Mouse (Mus musculus): ENCODE measurements at regions not wholly inside any gene's neighbourhood (a gene's known extent, or its start where the extent isn't known, plus 50 kb on each side); places are given as distances from the start of the nearest gene placed in this dataset.

DNA sequence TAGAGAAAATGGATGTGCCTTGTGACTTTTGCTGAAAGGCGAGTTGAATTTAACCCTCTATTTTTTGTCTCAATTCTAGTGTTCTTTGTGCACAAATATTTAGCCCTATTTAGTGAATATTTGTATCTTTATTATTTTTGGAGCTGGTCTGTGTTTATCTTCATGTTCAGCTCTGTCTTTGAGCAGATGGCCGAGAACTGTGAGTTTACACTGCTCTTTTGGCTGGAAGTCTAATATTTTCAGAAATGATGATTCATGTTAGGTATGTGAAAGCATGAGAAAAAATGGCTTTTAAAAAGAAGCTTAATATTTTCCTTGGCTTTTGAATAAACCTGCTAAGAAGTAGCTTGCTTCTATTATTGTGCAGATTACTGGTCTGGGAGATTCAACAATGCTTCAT, 505.4 kb downstream of the Sema5a start:
- in situ Hi-C loops (cut with MboI; ENCODE audit: low sequenced_read_pairs in 2 of 2, unreplicated experiment in 2 of 2): no loop called here
- Histone ChIP-seq H3K4me3 (ENCODE audit: insufficient read depth in 1 of 2, low read depth in 1 of 2, low read length in 2 of 2, poor library complexity in 1 of 2, severe bottlenecking in 1 of 2) (no peak overlapping the region), H3K4me1 (ENCODE audit: control insufficient read depth in 2 of 2, insufficient read depth in 2 of 2, low read length in 2 of 2, poor library complexity in 1 of 2) (no peaks in the 10 kb centered on the region), H3K9me3 (ENCODE audit: control insufficient read depth, insufficient read depth, low read depth, low read length) (no peaks in the 10 kb centered on the region), H3K27ac (ENCODE audit: insufficient read depth, low read depth, low read length, poor library complexity, severe bottlenecking) (no peak overlapping the region), H3K36me3 (ENCODE audit: control insufficient read depth, insufficient read depth, low read length, poor library complexity, severe bottlenecking) (no peaks in the 10 kb centered on the region), H3K9ac (ENCODE audit: insufficient read depth, low read depth, low read length, poor library complexity, severe bottlenecking) (no peak overlapping the region)
- TF ChIP-seq HCFC1 (IDR thresholded peaks at IDR 0.05; ENCODE audit: borderline replicate concordance, insufficient read depth, low read length) (no peak), CHD2 (IDR thresholded peaks at IDR 0.05; ENCODE audit: low read depth, low read length) (no peak), ZNF384 (IDR thresholded peaks at IDR 0.05; ENCODE audit: low read depth, low read length) (no peak), MAFK (IDR thresholded peaks at IDR 0.05; ENCODE audit: insufficient read depth, low read depth, low read length) (no peak), ZC3H11A (IDR thresholded peaks at IDR 0.05; ENCODE audit: borderline replicate concordance, low read depth, low read length) (no peak)
- no peak for DNase-seq (ENCODE audit: low read depth, low spot score)

GRCm38 (mm10) chr15:32751991-32752390, 507.4 kb downstream of the Sema5a start:
- Histone ChIP-seq H3K9me3 (ENCODE audit: control insufficient read depth, insufficient read depth, low read depth, low read length) (no peaks in the 10 kb centered on the region), H3K27ac (ENCODE audit: insufficient read depth, low read depth, low read length, poor library complexity, severe bottlenecking) (no peak overlapping the region), H3K9ac (ENCODE audit: insufficient read depth, low read depth, low read length, poor library complexity, severe bottlenecking) (no peak overlapping the region), H3K4me1 (ENCODE audit: control insufficient read depth in 2 of 2, insufficient read depth in 2 of 2, low read length in 2 of 2, poor library complexity in 1 of 2) (no peaks in the 10 kb centered on the region), H3K36me3 (ENCODE audit: control insufficient read depth, insufficient read depth, low read length, poor library complexity, severe bottlenecking) (no peaks in the 10 kb centered on the region), H3K4me3 (ENCODE audit: insufficient read depth in 1 of 2, low read depth in 1 of 2, low read length in 2 of 2, poor library complexity in 1 of 2, severe bottlenecking in 1 of 2) (no peak overlapping the region)
- TF ChIP-seq CHD2 (IDR thresholded peaks at IDR 0.05; ENCODE audit: low read depth, low read length): no peak
- no peak for TF ChIP-seq ZNF384 (IDR thresholded peaks at IDR 0.05; ENCODE audit: low read depth, low read length)
- TF ChIP-seq HCFC1 (IDR thresholded peaks at IDR 0.05; ENCODE audit: borderline replicate concordance, insufficient read depth, low read length): no peak
- no peak for TF ChIP-seq MAFK (IDR thresholded peaks at IDR 0.05; ENCODE audit: insufficient read depth, low read depth, low read length)
- no peak for TF ChIP-seq ZC3H11A (IDR thresholded peaks at IDR 0.05; ENCODE audit: borderline replicate concordance, low read depth, low read length)
- in situ Hi-C loops (cut with MboI; ENCODE audit: low sequenced_read_pairs in 2 of 2, unreplicated experiment in 2 of 2): no loop called here
- no peak for DNase-seq (ENCODE audit: low read depth, low spot score)

DNA sequence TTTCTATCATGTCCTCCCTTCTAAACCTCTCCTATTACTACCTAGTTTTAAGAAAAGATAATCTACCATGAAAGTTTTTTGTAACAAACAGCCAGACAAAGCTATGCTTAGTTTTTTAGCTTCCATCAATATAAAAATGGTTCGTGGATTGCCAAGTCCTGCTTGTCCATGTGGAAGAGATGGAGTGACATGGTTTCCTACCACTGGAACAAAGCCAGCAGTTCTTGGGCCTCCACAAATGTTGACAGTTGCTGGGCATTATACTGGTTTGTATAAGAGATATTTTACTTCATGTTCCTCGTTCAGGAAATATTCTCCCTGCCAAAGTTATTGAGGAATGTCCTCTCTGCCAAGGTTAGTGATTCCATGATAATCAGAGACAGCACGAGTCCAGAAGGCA, 515.5 kb downstream of the Sema5a start:
- Histone ChIP-seq H3K4me3 (ENCODE audit: insufficient read depth in 1 of 2, low read depth in 1 of 2, low read length in 2 of 2, poor library complexity in 1 of 2, severe bottlenecking in 1 of 2) (no peak overlapping the region), H3K4me1 (ENCODE audit: control insufficient read depth in 2 of 2, insufficient read depth in 2 of 2, low read length in 2 of 2, poor library complexity in 1 of 2) (no peaks in the 10 kb centered on the region), H3K27ac (ENCODE audit: insufficient read depth, low read depth, low read length, poor library complexity, severe bottlenecking) (no peak overlapping the region), H3K9ac (ENCODE audit: insufficient read depth, low read depth, low read length, poor library complexity, severe bottlenecking) (no peak overlapping the region), H3K36me3 (ENCODE audit: control insufficient read depth, insufficient read depth, low read length, poor library complexity, severe bottlenecking) (no peaks in the 10 kb centered on the region), H3K9me3 (ENCODE audit: control insufficient read depth, insufficient read depth, low read depth, low read length) (no peaks in the 10 kb centered on the region)
- no peak for TF ChIP-seq ZC3H11A (IDR thresholded peaks at IDR 0.05; ENCODE audit: borderline replicate concordance, low read depth, low read length)
- no peak for TF ChIP-seq ZNF384 (IDR thresholded peaks at IDR 0.05; ENCODE audit: low read depth, low read length)
- TF ChIP-seq HCFC1 (IDR thresholded peaks at IDR 0.05; ENCODE audit: borderline replicate concordance, insufficient read depth, low read length): no peak
- TF ChIP-seq CHD2 (IDR thresholded peaks at IDR 0.05; ENCODE audit: low read depth, low read length): no peak
- no peak for TF ChIP-seq MAFK (IDR thresholded peaks at IDR 0.05; ENCODE audit: insufficient read depth, low read depth, low read length)
- in situ Hi-C loops (cut with MboI; ENCODE audit: low sequenced_read_pairs in 2 of 2, unreplicated experiment in 2 of 2): no loop called here
- no peak for DNase-seq (ENCODE audit: low read depth, low spot score)

DNA sequence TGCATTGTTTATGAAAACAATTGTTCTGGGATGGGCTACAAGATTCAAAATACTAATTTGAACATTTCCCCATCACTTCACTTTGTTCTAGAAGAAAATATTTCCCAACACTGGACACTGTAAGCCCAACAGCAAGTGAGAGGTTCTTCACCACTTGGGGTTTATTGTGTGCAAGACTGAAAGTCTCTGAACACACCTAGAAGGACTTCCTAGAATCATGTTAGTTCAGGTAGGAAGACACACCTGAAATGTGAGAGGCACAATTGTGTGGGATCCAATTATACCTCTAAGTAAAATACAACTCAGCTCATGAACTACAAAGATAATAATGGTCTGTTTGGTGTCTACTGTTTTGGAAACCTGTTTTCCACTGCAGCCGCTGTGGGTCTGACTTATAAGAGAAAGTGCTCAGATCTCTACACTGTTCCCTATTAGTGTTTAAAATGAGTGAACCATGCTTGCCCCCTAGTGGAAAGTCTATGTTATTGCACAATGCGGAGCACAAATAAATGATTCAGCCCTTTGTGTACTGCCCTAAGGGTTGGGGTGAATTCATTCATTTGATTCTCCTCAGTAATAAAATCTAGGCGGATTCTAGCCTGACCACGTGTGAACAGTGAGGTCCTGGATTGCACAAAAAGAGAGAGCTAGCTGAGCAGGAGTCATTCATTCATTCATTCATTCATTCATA, 521.5 kb downstream of the Sema5a start:
- Histone ChIP-seq H3K36me3 (ENCODE audit: control insufficient read depth, insufficient read depth, low read length, poor library complexity, severe bottlenecking) (no peaks in the 10 kb centered on the region), H3K9me3 (ENCODE audit: control insufficient read depth, insufficient read depth, low read depth, low read length) (no peaks in the 10 kb centered on the region), H3K27ac (ENCODE audit: insufficient read depth, low read depth, low read length, poor library complexity, severe bottlenecking) (no peak overlapping the region), H3K4me1 (ENCODE audit: control insufficient read depth in 2 of 2, insufficient read depth in 2 of 2, low read length in 2 of 2, poor library complexity in 1 of 2) (no peaks in the 10 kb centered on the region), H3K9ac (ENCODE audit: insufficient read depth, low read depth, low read length, poor library complexity, severe bottlenecking) (no peak overlapping the region), H3K4me3 (ENCODE audit: insufficient read depth in 1 of 2, low read depth in 1 of 2, low read length in 2 of 2, poor library complexity in 1 of 2, severe bottlenecking in 1 of 2) (no peak overlapping the region)
- TF ChIP-seq ZNF384 (IDR thresholded peaks at IDR 0.05; ENCODE audit: low read depth, low read length) (no peak), MAFK (IDR thresholded peaks at IDR 0.05; ENCODE audit: insufficient read depth, low read depth, low read length) (no peak), CHD2 (IDR thresholded peaks at IDR 0.05; ENCODE audit: low read depth, low read length) (no peak), ZC3H11A (IDR thresholded peaks at IDR 0.05; ENCODE audit: borderline replicate concordance, low read depth, low read length) (no peak), HCFC1 (IDR thresholded peaks at IDR 0.05; ENCODE audit: borderline replicate concordance, insufficient read depth, low read length) (no peak)
- in situ Hi-C loops (cut with MboI; ENCODE audit: low sequenced_read_pairs in 2 of 2, unreplicated experiment in 2 of 2): no loop called here
- DNase-seq (ENCODE audit: low read depth, low spot score): no peak

All from ES-E14 (cell line).